Mouse (Mus musculus) CD4-positive naive resting alpha-beta T cell, adult 57 days (primary cell): Measurements from ENCODE around the gene Pstpip1. TPM values are rescaled to one million over a fixed set of nuclear protein-coding genes. Genes with fewer than 3 reads are reported as not detected.

ENCODE experiments used
- total RNA-seq: library from RNA; stranded (reverse); gene quantifications from one replicate; pipeline ENCODE4 v1.2.4, GENCODE M21; 2023

Gene Pstpip1
- 185 TPM for total RNA-seq

DNA sequence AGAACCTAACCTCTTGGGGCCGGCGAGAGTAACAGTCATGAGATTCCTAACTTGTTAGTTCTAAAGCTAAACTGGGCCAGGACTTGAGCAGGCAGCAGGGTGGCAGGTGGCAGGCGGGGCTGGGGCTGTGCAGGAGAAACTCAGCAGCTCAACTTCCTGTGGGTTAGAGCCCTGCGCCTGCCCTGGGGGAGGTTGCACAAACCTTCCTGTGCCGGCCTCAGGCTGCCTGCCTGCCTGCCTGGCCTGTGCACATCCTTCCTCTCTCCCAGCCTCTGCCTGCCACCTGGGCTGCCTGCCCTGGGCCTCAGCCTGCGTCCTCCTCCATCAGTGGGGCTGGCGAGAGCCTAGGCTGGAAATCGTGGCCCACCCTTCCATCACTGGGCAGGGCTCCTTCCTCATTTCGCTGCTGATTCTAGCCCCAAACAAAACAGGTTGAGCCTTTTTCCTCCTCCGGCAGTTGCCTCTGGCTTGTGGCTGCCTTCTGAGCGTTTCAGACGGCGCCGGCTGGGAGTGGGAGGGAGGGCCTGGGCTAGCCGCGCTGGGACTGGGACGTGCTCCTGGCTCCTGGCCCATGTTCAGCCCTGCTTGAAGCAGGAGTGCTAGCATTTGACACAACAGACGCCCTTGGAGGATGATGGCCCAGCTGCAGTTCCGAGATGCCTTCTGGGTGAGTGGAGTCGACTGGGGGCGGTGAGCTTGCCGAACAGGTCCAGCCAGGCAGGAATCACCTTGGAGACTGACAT lies at the start of gene Pstpip1:
Pstpip1 (plus strand) TSS at position 185 of the 743 bp plus-strand sequence.

GRCm38 (mm10) chr9:56041372-56042180 lies 48.2 kb upstream of the Pstpip1 start, which contains the start of gene Rcn2:
Rcn2 (plus strand) TSS chr9:56041845.

DNA sequence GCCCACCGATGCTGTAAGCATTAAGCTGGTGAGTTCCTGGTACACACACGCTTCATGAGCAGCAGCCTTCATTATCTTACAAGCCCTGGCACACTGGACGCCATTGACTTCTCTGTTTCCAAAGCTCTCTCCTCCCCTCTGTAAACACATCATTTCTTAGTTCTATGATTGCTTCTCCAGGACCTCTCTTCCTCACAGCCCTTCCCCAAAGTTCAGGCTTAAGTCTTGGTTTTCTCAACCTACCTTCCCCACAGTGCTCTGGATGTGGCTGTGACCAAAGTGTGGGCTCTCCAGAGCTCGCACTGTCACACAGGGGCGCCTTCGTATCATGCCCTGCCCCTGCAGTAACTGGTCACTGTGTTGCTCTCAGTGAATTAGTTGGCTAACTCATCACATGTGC lies 75.6 kb downstream of the Pstpip1 start, which contains the start of gene Tspan3:
Tspan3 (minus strand) TSS at position 101 of the 400 bp plus-strand sequence.

Other genes with a start within 250 kb of the Pstpip1 start
- 34.3 TPM for gene Scaper, start 151.8 kb upstream of the Pstpip1 start, total RNA-seq
- gene 4930563M21Rik, start 79.4 kb upstream of the Pstpip1 start, total RNA-seq = not detected
- gene Rcn2, start 48.1 kb upstream of the Pstpip1 start, total RNA-seq = 35.2 TPM
- 15.8 TPM for gene Tspan3, start 75.5 kb downstream of the Pstpip1 start, total RNA-seq